Mouse (Mus musculus) liver, embryonic 12.5 days (tissue): Measurements from ENCODE around the gene Gclc. TPM values are rescaled to one million over a fixed set of nuclear protein-coding genes. Genes with fewer than 3 reads are reported as not detected.

ENCODE experiments used
- ATAC-seq: fragments of 200-750 bp; cut with Nextera tagmentation; 2 replicates; pipeline ENCODE4 v1.8.0; 2017; ENCODE audit warnings: moderate number of reproducible peaks, mild to moderate bottlenecking, moderate library complexity
- H3K27ac ChIP-seq: fragments of 300-500 bp; sonication (generic); 2 replicates; pipeline ENCODE4 v1.5.1; 2016; ENCODE audit warnings: mild to moderate bottlenecking
- H3K27me3 ChIP-seq: fragments of 300-500 bp; sonication (generic); replicated peaks from 2 replicates; pipeline ENCODE4 v1.6.1; 2016; ENCODE audit warnings: mild to moderate bottlenecking, moderate library complexity
- H3K36me3 ChIP-seq: fragments of 300-500 bp; sonication (generic); 2 replicates; pipeline ENCODE4 v1.6.1; 2016; ENCODE audit warnings: mild to moderate bottlenecking, moderate library complexity
- H3K4me1 ChIP-seq: fragments of 300-500 bp; sonication (generic); 2 replicates; pipeline ENCODE4 v1.6.1; 2016
- H3K4me2 ChIP-seq: fragments of 300-500 bp; sonication (generic); 2 replicates; pipeline ENCODE4 v1.6.1; 2016; ENCODE audit warnings: mild to moderate bottlenecking, moderate library complexity
- H3K4me3 ChIP-seq: fragments of 300-500 bp; sonication (generic); 2 replicates; pipeline ENCODE4 v1.5.1; 2016; ENCODE audit warnings: mild to moderate bottlenecking, moderate library complexity
- H3K9ac ChIP-seq: fragments of 300-500 bp; sonication (generic); 2 replicates; pipeline ENCODE4 v1.6.1; 2016; ENCODE audit warnings: mild to moderate bottlenecking, moderate library complexity
- H3K9me3 ChIP-seq: fragments of 300-500 bp; sonication (generic); replicated peaks from 2 replicates; pipeline ENCODE4 v1.6.1; 2016; ENCODE audit warnings: mild to moderate bottlenecking, moderate library complexity
- WGBS: fragments of 180-500 bp; shearing (Covaris S2); methylation state at CpG from one replicate; pipeline ENCODE4 v1.1.7; 2016; ENCODE audit not compliant: insufficient replicate concordance; 5-methylcytosine and 5-hydroxymethylcytosine counted together
- polyA plus RNA-seq: library from polyadenylated mRNA; unstranded; fragments of >200 nt; fragmentation: Nextera tagmentation; extraction: Ambion mirVana; gene quantifications from 2 replicates; pipeline ENCODE4 v1.2.1, GENCODE M21; 2016

The Gclc gene
- polyA plus RNA-seq, 1 experiment from 2014 or later, result 44.5 TPM

GRCm38 (mm10) chr9:77802461-77802860, 48.1 kb downstream of the Gclc start:
- Histone ChIP-seq H3K4me1 (no peaks in the 10 kb centered on the region), H3K27me3 (0 out of 2 replicates have a peak, but pooled peaks cover 5% of the 10 kb centered on the region), H3K4me2 (no peak overlapping the region), H3K27ac (no peak overlapping the region), H3K4me3 (no peak overlapping the region), H3K36me3 (no peaks in the 10 kb centered on the region), H3K9ac (no peak overlapping the region), H3K9me3 (no peaks in the 10 kb centered on the region)
- no peak for ATAC-seq
- 49% methylated on average over 7 of the region's 7 CpGs for WGBS

- Histone ChIP-seq H3K4me2 (peak overlapping the region; percentile 64), H3K36me3 (no peaks in the 10 kb centered on the region), H3K27me3 (0 out of 2 replicates have a peak, but pooled peaks cover 5% of the 10 kb centered on the region), H3K4me1 (no peaks in the 10 kb centered on the region), H3K27ac (no peak overlapping the region), H3K9ac (no peak overlapping the region), H3K4me3 (peak overlapping the region; percentile 37; the same call in 1 of the 2 replicates), H3K9me3 (no peaks in the 10 kb centered on the region)
- no peak for ATAC-seq
- WGBS, result 29% methylated on average over 3 of the region's 3 CpGs
Observed at GRCm38 (mm10) chr9:77806426-77806825, 52.1 kb downstream of the Gclc start.

- peak overlapping the region; percentile 64 for H3K4me2 ChIP-seq
- H3K9ac ChIP-seq, result no peak overlapping the region
- peak; percentile 60; the same call in 1 of the 2 replicates for ATAC-seq
- no peaks in the 10 kb centered on the region for H3K9me3 ChIP-seq
- H3K36me3 ChIP-seq, result no peaks in the 10 kb centered on the region
- no peaks in the 10 kb centered on the region for H3K4me1 ChIP-seq
- H3K27ac ChIP-seq, result no peak overlapping the region
- H3K27me3 ChIP-seq, result 0 out of 2 replicates have a peak, but pooled peaks cover 5% of the 10 kb centered on the region
- WGBS, result 26% methylated on average over 12 of the region's 12 CpGs
- H3K4me3 ChIP-seq, result peak overlapping the region; percentile 37; the same call in 1 of the 2 replicates
Observed at GRCm38 (mm10) chr9:77806842-77807668, 52.7 kb downstream of the Gclc start.

- no peak overlapping the region for H3K9ac ChIP-seq
- no peak overlapping the region for H3K4me3 ChIP-seq
- no peak for ATAC-seq
- no peaks in the 10 kb centered on the region for H3K36me3 ChIP-seq
- no peaks in the 10 kb centered on the region for H3K9me3 ChIP-seq
- H3K4me1 ChIP-seq, result no peaks in the 10 kb centered on the region
- 0 out of 2 replicates have a peak, but pooled peaks cover 5% of the 10 kb centered on the region for H3K27me3 ChIP-seq
- WGBS, result 70% methylated on average over 6 of the region's 6 CpGs
- no peak overlapping the region for H3K27ac ChIP-seq
- H3K4me2 ChIP-seq, result no peak overlapping the region
Observed at GRCm38 (mm10) chr9:77808481-77808880, 54.1 kb downstream of the Gclc start.

- Histone ChIP-seq H3K4me1 (no peaks in the 10 kb centered on the region), H3K4me3 (no peak overlapping the region), H3K27ac (no peak overlapping the region), H3K9ac (no peak overlapping the region), H3K36me3 (no peaks in the 10 kb centered on the region), H3K9me3 (no peaks in the 10 kb centered on the region), H3K4me2 (no peak overlapping the region), H3K27me3 (no peaks in the 10 kb centered on the region)
- ATAC-seq, result no peak
- WGBS, result 22% methylated on average over 7 of the region's 7 CpGs
Observed at GRCm38 (mm10) chr9:77818858-77819257, 64.5 kb downstream of the Gclc start.

- Histone ChIP-seq H3K4me1 (no peaks in the 10 kb centered on the region), H3K4me2 (no peak overlapping the region), H3K27me3 (no peaks in the 10 kb centered on the region), H3K36me3 (no peaks in the 10 kb centered on the region), H3K4me3 (no peak overlapping the region), H3K9me3 (no peaks in the 10 kb centered on the region), H3K9ac (no peak overlapping the region), H3K27ac (no peak overlapping the region)
- ATAC-seq, result no peak
- whole genome bisulfite sequencing, result 53% methylated on average over 2 of the region's 2 CpGs
Observed at GRCm38 (mm10) chr9:77819318-77819717, 65.0 kb downstream of the Gclc start.

GRCm38 (mm10) chr9:77820836-77821235, 66.5 kb downstream of the Gclc start:
- H3K9me3 ChIP-seq, result no peaks in the 10 kb centered on the region
- H3K27ac ChIP-seq, result no peak overlapping the region
- no peaks in the 10 kb centered on the region for H3K27me3 ChIP-seq
- WGBS, result 23% methylated on average over 4 of the region's 4 CpGs
- no peak overlapping the region for H3K4me2 ChIP-seq
- H3K9ac ChIP-seq, result no peak overlapping the region
- peaks cover 8% of the 10 kb centered on the region for H3K4me1 ChIP-seq
- ATAC-seq, result no peak
- no peaks in the 10 kb centered on the region for H3K36me3 ChIP-seq
- H3K4me3 ChIP-seq, result no peak overlapping the region

- WGBS, result 18% methylated on average over 7 of the region's 7 CpGs
- H3K27ac ChIP-seq, result no peak overlapping the region
- H3K4me1 ChIP-seq, result peaks cover 9% of the 10 kb centered on the region
- H3K9ac ChIP-seq, result no peak overlapping the region
- H3K9me3 ChIP-seq, result no peaks in the 10 kb centered on the region
- no peak overlapping the region for H3K4me2 ChIP-seq
- no peak for ATAC-seq
- no peak overlapping the region for H3K4me3 ChIP-seq
- no peaks in the 10 kb centered on the region for H3K36me3 ChIP-seq
- H3K27me3 ChIP-seq, result no peaks in the 10 kb centered on the region
Observed at GRCm38 (mm10) chr9:77825380-77825961, 71.1 kb downstream of the Gclc start.

GRCm38 (mm10) chr9:77826237-77826636, 71.9 kb downstream of the Gclc start:
- Histone ChIP-seq H3K4me1 (peaks cover 9% of the 10 kb centered on the region), H3K4me3 (no peak overlapping the region), H3K9me3 (no peaks in the 10 kb centered on the region), H3K27ac (no peak overlapping the region), H3K27me3 (no peaks in the 10 kb centered on the region), H3K4me2 (no peak overlapping the region), H3K9ac (no peak overlapping the region), H3K36me3 (no peaks in the 10 kb centered on the region)
- no peak for ATAC-seq
- WGBS, result 46% methylated on average over 4 of the region's 4 CpGs

- 38% methylated on average over 7 of the region's 7 CpGs for WGBS
- Histone ChIP-seq H3K4me2 (no peak overlapping the region), H3K27me3 (no peaks in the 10 kb centered on the region), H3K27ac (no peak overlapping the region), H3K4me1 (peaks cover 9% of the 10 kb centered on the region), H3K4me3 (no peak overlapping the region), H3K36me3 (no peaks in the 10 kb centered on the region), H3K9ac (no peak overlapping the region), H3K9me3 (no peaks in the 10 kb centered on the region)
- peak; percentile 40; the same call in 1 of the 2 replicates for ATAC-seq
Observed at GRCm38 (mm10) chr9:77828531-77828965, 74.2 kb downstream of the Gclc start.

GRCm38 (mm10) chr9:77834259-77834993, 80.1 kb downstream of the Gclc start:
- Histone ChIP-seq H3K4me2 (no peak overlapping the region), H3K27ac (no peak overlapping the region), H3K36me3 (no peaks in the 10 kb centered on the region), H3K4me3 (no peak overlapping the region), H3K27me3 (no peaks in the 10 kb centered on the region), H3K9me3 (no peaks in the 10 kb centered on the region), H3K9ac (no peak overlapping the region), H3K4me1 (0 out of 2 replicates have a peak, but pooled peaks cover 11% of the 10 kb centered on the region)
- no peak for ATAC-seq
- 38% methylated on average over 9 of the region's 9 CpGs for WGBS

GRCm38 (mm10) chr9:77835122-77835521, 80.8 kb downstream of the Gclc start:
- H3K9ac ChIP-seq, result no peak overlapping the region
- WGBS, result 64% methylated on average over 6 of the region's 6 CpGs
- H3K27me3 ChIP-seq, result no peaks in the 10 kb centered on the region
- no peaks in the 10 kb centered on the region for H3K36me3 ChIP-seq
- H3K4me1 ChIP-seq, result 0 out of 2 replicates have a peak, but pooled peaks cover 11% of the 10 kb centered on the region
- no peak overlapping the region for H3K27ac ChIP-seq
- no peak overlapping the region for H3K4me2 ChIP-seq
- ATAC-seq, result no peak
- H3K9me3 ChIP-seq, result no peaks in the 10 kb centered on the region
- no peak overlapping the region for H3K4me3 ChIP-seq
